Mouse (Mus musculus): ENCODE measurements around the gene Ppp1r9b. TPM values are rescaled to one million over a fixed set of nuclear protein-coding genes. Genes with fewer than 3 reads are reported as not detected.

Ppp1r9b gene
- polyA plus RNA-seq, 1 experiment from 2014 or later: 10.6 TPM

GRCm38 (mm10) chr11:95037306-95037705, 46.5 kb downstream of the Ppp1r9b start:
- WGBS: 54% methylated on average over 6 of the region's 6 CpGs
- Histone ChIP-seq H3K36me3 (ENCODE audit: insufficient read depth, low read length) (peaks cover 13% of the 10 kb centered on the region; the same call in 1 of the 2 replicates), H3K27me3 (ENCODE audit: insufficient read depth, low read length) (no peaks in the 10 kb centered on the region), H3K4me3 (replicated peaks; ENCODE audit: low read depth, low read length) (no peak overlapping the region), H3K4me1 (replicated peaks; ENCODE audit: insufficient read depth, low read length) (peaks cover 13% of the 10 kb centered on the region; the same call in 1 of the 2 replicates), H3K4me2 (ENCODE audit: low read length) (no peak overlapping the region), H3K9me3 (replicated peaks; ENCODE audit: low read length) (no peaks in the 10 kb centered on the region), H3K27ac (0 out of 2 replicates have a peak overlapping the region, but pooled peaks have one; percentile 36), H3K9ac (ENCODE audit: low read depth, low read length) (no peak overlapping the region)
- no peak for TF ChIP-seq CTCF (IDR thresholded peaks at IDR 0.05; ENCODE audit: low read depth)
- ATAC-seq (replicated peaks; ENCODE audit: low FRiP score, low read depth) (no peak), DNase-seq (ENCODE audit: low spot score) (no peak)

GRCm38 (mm10) chr11:95038156-95038817, 47.5 kb downstream of the Ppp1r9b start:
- no peak for TF ChIP-seq CTCF (IDR thresholded peaks at IDR 0.05; ENCODE audit: low read depth)
- 78% methylated on average over 14 of the region's 14 CpGs for WGBS
- H3K4me3 ChIP-seq (replicated peaks; ENCODE audit: low read depth, low read length): no peak overlapping the region
- no peak overlapping the region for H3K9ac ChIP-seq (ENCODE audit: low read depth, low read length)
- no peaks in the 10 kb centered on the region for H3K27me3 ChIP-seq (ENCODE audit: insufficient read depth, low read length)
- H3K9me3 ChIP-seq (replicated peaks; ENCODE audit: low read length): no peaks in the 10 kb centered on the region
- no peak for ATAC-seq (replicated peaks; ENCODE audit: low FRiP score, low read depth)
- DNase-seq (ENCODE audit: low spot score): no peak
- peak overlapping the region; percentile 38; the same call in 1 of the 2 replicates for H3K27ac ChIP-seq
- no peak overlapping the region for H3K4me2 ChIP-seq (ENCODE audit: low read length)
- peaks cover 13% of the 10 kb centered on the region; the same call in 1 of the 2 replicates for H3K4me1 ChIP-seq (replicated peaks; ENCODE audit: insufficient read depth, low read length)
- H3K36me3 ChIP-seq (ENCODE audit: insufficient read depth, low read length): peaks cover 13% of the 10 kb centered on the region; the same call in 1 of the 2 replicates

GRCm38 (mm10) chr11:95038818-95039655, 48.2 kb downstream of the Ppp1r9b start:
- H3K9ac ChIP-seq (ENCODE audit: low read depth, low read length): no peak overlapping the region
- no peak for TF ChIP-seq CTCF (IDR thresholded peaks at IDR 0.05; ENCODE audit: low read depth)
- no peaks in the 10 kb centered on the region for H3K9me3 ChIP-seq (replicated peaks; ENCODE audit: low read length)
- 78% methylated on average over 13 of the region's 13 CpGs for WGBS
- H3K4me2 ChIP-seq (ENCODE audit: low read length): no peak overlapping the region
- H3K4me3 ChIP-seq (replicated peaks; ENCODE audit: low read depth, low read length): no peak overlapping the region
- ATAC-seq (replicated peaks; ENCODE audit: low FRiP score, low read depth): no peak
- H3K36me3 ChIP-seq (ENCODE audit: insufficient read depth, low read length): peaks cover 13% of the 10 kb centered on the region; the same call in 1 of the 2 replicates
- peak overlapping the region; percentile 90 for H3K27ac ChIP-seq
- H3K4me1 ChIP-seq (replicated peaks; ENCODE audit: insufficient read depth, low read length): peaks cover 13% of the 10 kb centered on the region; the same call in 1 of the 2 replicates
- no peaks in the 10 kb centered on the region for H3K27me3 ChIP-seq (ENCODE audit: insufficient read depth, low read length)
- no peak for DNase-seq (ENCODE audit: low spot score)

- H3K4me2 ChIP-seq (ENCODE audit: low read length): peak overlapping the region; percentile 82
- H3K4me3 ChIP-seq (replicated peaks; ENCODE audit: low read depth, low read length): peak overlapping the region; percentile 68; the same call in 1 of the 2 replicates
- no peaks in the 10 kb centered on the region for H3K9me3 ChIP-seq (replicated peaks; ENCODE audit: low read length)
- WGBS: 71% methylated on average over 4 of the region's 4 CpGs
- DNase-seq (ENCODE audit: low spot score) (no peak), ATAC-seq (replicated peaks; ENCODE audit: low FRiP score, low read depth) (no peak)
- H3K36me3 ChIP-seq (ENCODE audit: insufficient read depth, low read length): peaks cover 9% of the 10 kb centered on the region; the same call in 1 of the 2 replicates
- 0 out of 2 replicates have a peak overlapping the region, but pooled peaks have one; percentile 80 for H3K9ac ChIP-seq (ENCODE audit: low read depth, low read length)
- no peaks in the 10 kb centered on the region for H3K27me3 ChIP-seq (ENCODE audit: insufficient read depth, low read length)
- H3K4me1 ChIP-seq (replicated peaks; ENCODE audit: insufficient read depth, low read length): peaks cover 13% of the 10 kb centered on the region; the same call in 1 of the 2 replicates
- H3K27ac ChIP-seq: peak overlapping the region; percentile 90
- no peak for TF ChIP-seq CTCF (IDR thresholded peaks at IDR 0.05; ENCODE audit: low read depth)
These were observed 48.9 kb downstream of the Ppp1r9b start for GRCm38 (mm10) chr11:95039766-95040165.

DNA sequence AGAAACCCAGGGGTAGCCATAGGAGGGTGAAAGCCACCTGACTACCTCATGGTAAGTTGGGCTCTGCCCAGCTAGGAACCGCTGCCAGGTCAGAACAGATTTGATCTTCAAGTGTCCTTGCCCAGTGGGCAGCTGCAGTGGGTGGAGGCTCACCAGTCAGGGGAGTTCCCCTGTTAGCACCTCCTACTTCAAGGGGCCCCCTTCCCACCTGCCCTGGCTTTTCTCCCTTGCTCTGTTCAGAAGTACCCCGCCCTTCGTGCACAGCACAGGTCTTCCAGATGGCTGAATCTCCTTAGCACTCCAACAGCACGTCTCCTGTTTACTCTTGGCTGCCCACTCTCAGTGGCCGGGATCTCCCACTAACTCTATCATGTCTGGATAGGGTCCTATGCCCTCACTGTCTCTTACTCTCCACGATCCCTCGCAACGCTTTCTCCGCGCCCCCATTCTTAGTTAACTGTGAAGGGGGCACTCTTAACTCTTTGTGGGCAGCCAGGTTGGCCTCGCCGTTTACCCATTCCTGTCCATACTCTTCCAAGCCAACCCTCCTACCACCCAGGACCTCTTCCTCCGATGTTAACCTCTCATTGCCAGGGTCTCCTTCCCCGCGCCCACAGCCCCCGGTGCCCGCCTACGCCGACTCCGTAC, 49.8 kb downstream of the Ppp1r9b start:
- Histone ChIP-seq H3K36me3 (ENCODE audit: insufficient read depth, low read length) (peaks cover 3% of the 10 kb centered on the region; the same call in 1 of the 2 replicates), H3K4me2 (ENCODE audit: low read length) (peak overlapping the region; percentile 82), H3K27me3 (ENCODE audit: insufficient read depth, low read length) (no peaks in the 10 kb centered on the region), H3K27ac (peak overlapping the region; percentile 90), H3K4me3 (replicated peaks; ENCODE audit: low read depth, low read length) (peak overlapping the region; percentile 68), H3K9ac (ENCODE audit: low read depth, low read length) (peak overlapping the region; percentile 80), H3K4me1 (replicated peaks; ENCODE audit: insufficient read depth, low read length) (peaks cover 13% of the 10 kb centered on the region; the same call in 1 of the 2 replicates), H3K9me3 (replicated peaks; ENCODE audit: low read length) (no peaks in the 10 kb centered on the region)
- DNase-seq (ENCODE audit: low spot score): peak; percentile 79
- ATAC-seq (replicated peaks; ENCODE audit: low FRiP score, low read depth): peak; percentile 66
- TF ChIP-seq CTCF (IDR thresholded peaks at IDR 0.05; ENCODE audit: low read depth): no peak
- under 1% methylated on average over 20 of the region's 20 CpGs for WGBS
